ENCODE assay signal across 22 mouse cellular contexts in the genomic region with DNA sequence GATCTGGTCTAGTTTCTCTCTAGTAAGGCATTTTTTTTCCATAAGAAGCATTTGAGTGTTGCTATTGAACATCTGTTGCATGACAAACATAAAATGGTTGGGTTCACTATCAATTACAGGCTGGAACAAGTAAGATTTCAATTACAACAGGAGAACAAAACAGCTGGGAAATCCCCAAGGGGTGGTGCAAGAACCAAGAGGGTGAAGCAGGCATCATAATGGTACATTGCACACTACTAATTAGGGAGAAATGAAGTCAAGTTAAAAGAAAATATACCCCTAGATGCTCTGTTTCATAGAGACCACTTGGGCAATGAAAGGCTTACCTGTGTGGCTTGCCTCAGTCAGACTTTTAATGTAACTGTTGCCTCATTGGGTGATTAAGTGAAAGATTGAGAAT.
DNase-seq lines count a peak whose midpoint lies in the region; ATAC-seq and TF ChIP-seq lines count a peak whose summit lies in the region.
"Had no signal": no experiment of that assay in that cellular context is flagged by ENCODE, and none has a peak within 500 bp of the region (broad histone marks: within the 10 kb centered on the region; RNA-seq: fewer than 3 reads in every experiment).

No protein-coding gene starts in this region.

- no peak for DNase-seq in forebrain, postnatal 0 days
- peak; percentile 6 for DNase-seq in midbrain, postnatal 0 days (ENCODE audit: low spot score)
- DNase-seq in mesoderm, embryonic 11.5 days (ENCODE audit: low read depth, low spot score) = peak; percentile 5
- DNase-seq in cerebellum, adult 9-11 months = no peak
- DNase-seq: adrenal gland, postnatal 14 days; cerebellum, adult 18-20 months; cerebellum, postnatal 10 days; embryo, embryonic 11 days; gastrocnemius, postnatal 14 days; heart, adult 2 months; heart, postnatal 14 days had no signal

- no peak for TF ChIP-seq CTCF in forebrain, postnatal 0 days (IDR thresholded peaks at IDR 0.05; ENCODE audit: low read depth)
- no peak for TF ChIP-seq CTCF in midbrain, postnatal 0 days (IDR thresholded peaks at IDR 0.05)

- no peak overlapping the region for H3K27ac ChIP-seq in forebrain, embryonic 12.5 days
- H3K27ac ChIP-seq in forebrain, postnatal 0 days (ENCODE audit: low read depth, low read length) = no peak overlapping the region
- no peak overlapping the region for H3K27ac ChIP-seq in midbrain, postnatal 0 days (ENCODE audit: low read depth, low read length)
- no peak overlapping the region for H3K27ac ChIP-seq in midbrain, embryonic 16.5 days (ENCODE audit: low read length)
- H3K27ac ChIP-seq: embryonic facial prominence, embryonic 12.5 days; heart, adult 2 months; heart, embryonic 15.5 days; hindbrain, embryonic 13.5 days; hindbrain, postnatal 0 days had no signal

- ATAC-seq in forebrain, embryonic 12.5 days (ENCODE audit: low FRiP score) = peak; percentile 36; the same call in 1 of the 2 replicates
- no peak for ATAC-seq in forebrain, postnatal 0 days
- ATAC-seq in midbrain, postnatal 0 days (ENCODE audit: low FRiP score) = no peak
- no peak for ATAC-seq in midbrain, embryonic 16.5 days
- ATAC-seq: activated CD4-positive, CD25-positive, alpha-beta regulatory T cell, adult 4 months; forebrain, embryonic 16.5 days; hindbrain, postnatal 0 days; Patski had no signal

- peaks cover 3% of the 10 kb centered on the region; the same call in 1 of the 2 replicates for H3K4me1 ChIP-seq in forebrain, embryonic 12.5 days
- H3K4me1 ChIP-seq in forebrain, postnatal 0 days (ENCODE audit: insufficient read depth) = no peaks in the 10 kb centered on the region
- no peaks in the 10 kb centered on the region for H3K4me1 ChIP-seq in midbrain, postnatal 0 days (ENCODE audit: insufficient read depth, low read length)
- no peaks in the 10 kb centered on the region for H3K4me1 ChIP-seq in midbrain, embryonic 16.5 days (ENCODE audit: control insufficient read depth, insufficient read depth, low read length)
- H3K4me1 ChIP-seq: embryonic facial prominence, embryonic 12.5 days; heart, embryonic 15.5 days; hindbrain, embryonic 13.5 days had no signal

- H3K27me3 ChIP-seq in forebrain, embryonic 12.5 days = no peaks in the 10 kb centered on the region
- no peaks in the 10 kb centered on the region for H3K27me3 ChIP-seq in forebrain, postnatal 0 days (ENCODE audit: insufficient read depth, low read length)
- H3K27me3 ChIP-seq in midbrain, postnatal 0 days (ENCODE audit: insufficient read depth, low read length) = no peaks in the 10 kb centered on the region
- no peaks in the 10 kb centered on the region for H3K27me3 ChIP-seq in midbrain, embryonic 16.5 days (ENCODE audit: control insufficient read depth, insufficient read depth, low read depth, low read length)
- H3K27me3 ChIP-seq: CH12.LX; embryonic facial prominence, embryonic 12.5 days; heart, embryonic 15.5 days; hindbrain, embryonic 13.5 days had no signal

- no peak overlapping the region for H3K4me3 ChIP-seq in forebrain, embryonic 12.5 days (replicated peaks)
- no peak overlapping the region for H3K4me3 ChIP-seq in forebrain, postnatal 0 days (ENCODE audit: low read depth, low read length)
- H3K4me3 ChIP-seq in midbrain, postnatal 0 days (ENCODE audit: low read depth, low read length) = no peak overlapping the region
- H3K4me3 ChIP-seq in midbrain, embryonic 16.5 days (ENCODE audit: low read depth, low read length) = no peak overlapping the region
- H3K4me3 ChIP-seq: embryonic facial prominence, embryonic 12.5 days; heart, adult 2 months; heart, embryonic 15.5 days; hindbrain, embryonic 13.5 days had no signal

- no peaks in the 10 kb centered on the region for H3K9me3 ChIP-seq in forebrain, embryonic 12.5 days
- H3K9me3 ChIP-seq in forebrain, postnatal 0 days (ENCODE audit: low read length) = no peaks in the 10 kb centered on the region
- no peaks in the 10 kb centered on the region for H3K9me3 ChIP-seq in midbrain, postnatal 0 days (ENCODE audit: low read length)
- no peaks in the 10 kb centered on the region for H3K9me3 ChIP-seq in midbrain, embryonic 16.5 days (replicated peaks; ENCODE audit: control insufficient read depth, low read length, poor library complexity, severe bottlenecking)
- H3K9me3 ChIP-seq: embryonic facial prominence, embryonic 12.5 days; heart, embryonic 15.5 days; hindbrain, embryonic 13.5 days had no signal

- H3K4me2 ChIP-seq in forebrain, embryonic 12.5 days = no peak overlapping the region
- H3K4me2 ChIP-seq in forebrain, postnatal 0 days (ENCODE audit: low read depth) = no peak overlapping the region
- no peak overlapping the region for H3K4me2 ChIP-seq in midbrain, postnatal 0 days (ENCODE audit: low read depth, low read length, poor library complexity, severe bottlenecking)
- no peak overlapping the region for H3K4me2 ChIP-seq in midbrain, embryonic 16.5 days (ENCODE audit: low read length)
- H3K4me2 ChIP-seq: embryonic facial prominence, embryonic 12.5 days; heart, embryonic 11.5 days; heart, embryonic 15.5 days; hindbrain, embryonic 13.5 days had no signal

- H3K9ac ChIP-seq in forebrain, embryonic 12.5 days = no peak overlapping the region
- H3K9ac ChIP-seq in forebrain, postnatal 0 days = no peak overlapping the region
- H3K9ac ChIP-seq in midbrain, postnatal 0 days (replicated peaks; ENCODE audit: low read length, poor library complexity, severe bottlenecking) = no peak overlapping the region
- no peak overlapping the region for H3K9ac ChIP-seq in midbrain, embryonic 16.5 days (ENCODE audit: low read depth, low read length)
- H3K9ac ChIP-seq: embryonic facial prominence, embryonic 12.5 days; heart, embryonic 15.5 days; hindbrain, embryonic 13.5 days had no signal

- no peaks in the 10 kb centered on the region for H3K36me3 ChIP-seq in forebrain, embryonic 12.5 days (replicated peaks)
- no peaks in the 10 kb centered on the region for H3K36me3 ChIP-seq in forebrain, postnatal 0 days (ENCODE audit: insufficient read depth)
- H3K36me3 ChIP-seq in midbrain, postnatal 0 days (ENCODE audit: insufficient read depth, low read length) = no peaks in the 10 kb centered on the region
- H3K36me3 ChIP-seq in midbrain, embryonic 16.5 days (ENCODE audit: control insufficient read depth, insufficient read depth, low read length) = no peaks in the 10 kb centered on the region
- H3K36me3 ChIP-seq: embryonic facial prominence, embryonic 12.5 days; heart, embryonic 15.5 days; hindbrain, embryonic 13.5 days had no signal

Comparison
In these comparisons a context has a peak if more than half of its experiments do, and no peak if none do; other contexts are left out.
1. DNase-seq: peak in midbrain, postnatal 0 days (single experiment) and mesoderm, embryonic 11.5 days (single experiment); none in forebrain, postnatal 0 days (single experiment) and cerebellum, adult 9-11 months (single experiment).